Mouse (Mus musculus) bone marrow macrophage, adult 2 months (primary cell): Measurements from ENCODE around the gene Sbf1. TPM values are rescaled to one million over a fixed set of nuclear protein-coding genes. Genes with fewer than 3 reads are reported as not detected.

Experiments
- H3K27ac ChIP-seq: 2 replicates; pipeline ENCODE4 v1.5.1; 2012; ENCODE audit warnings: low read depth, low read length; ENCODE audit not compliant: insufficient read depth
- H3K4me1 ChIP-seq: 2 replicates; pipeline ENCODE4 v1.6.1; 2012; ENCODE audit warnings: low read length; ENCODE audit not compliant: control insufficient read depth, insufficient read depth
- H3K4me3 ChIP-seq: 2 replicates; pipeline ENCODE4 v1.5.1; 2012; ENCODE audit warnings: mild to moderate bottlenecking, low read length, moderate library complexity; ENCODE audit not compliant: insufficient read depth
- CTCF ChIP-seq: IDR thresholded peaks from 2 replicates; pipeline ENCODE4 v1.5.1; 2012; ENCODE audit warnings: low read depth, mild to moderate bottlenecking, low read length, moderate library complexity
- POLR2A ChIP-seq: IDR thresholded peaks from 2 replicates; pipeline ENCODE4 v1.6.1; 2012; ENCODE audit warnings: mild to moderate bottlenecking, low read depth, low read length, borderline replicate concordance
- polyA plus RNA-seq: library from polyadenylated mRNA; stranded (reverse); fragments of >200 nt; gene quantifications from 2 replicates; pipeline ENCODE4 v1.2.4, GENCODE M21; 2012; ENCODE audit not compliant: missing spikeins, insufficient read depth, insufficient read length

The Sbf1 gene
- 71.1 and 79.8 TPM in 2 replicates for polyA plus RNA-seq

- peaks cover 31% of the 10 kb centered on the region for H3K4me1 ChIP-seq
- TF ChIP-seq POLR2A (no peak), CTCF (no peak)
- H3K27ac ChIP-seq: peak within 1 kb of the TSS; percentile 47; the same call in 1 of the 2 replicates
Measured at GRCm38 (mm10) chr15:89315190-89315731, at the start of gene Sbf1. Gene Sbf1, minus strand, starts transcription at chr15:89315311.

GRCm38 (mm10) chr15:89363051-89363450, 47.9 kb upstream of the Sbf1 start:
- H3K27ac ChIP-seq: no peak overlapping the region
- H3K4me1 ChIP-seq: peaks cover 16% of the 10 kb centered on the region
- no peak overlapping the region for H3K4me3 ChIP-seq
- TF ChIP-seq POLR2A (no peak), CTCF (no peak)

More at GRCm38 (mm10) chr15:89315190-89315731, at the start of gene Sbf1:
- peak within 1 kb of the TSS; percentile 94 for H3K4me3 ChIP-seq

- no peak for TF ChIP-seq CTCF
- no peak for TF ChIP-seq POLR2A
- H3K27ac ChIP-seq: no peak overlapping the region
- no peak overlapping the region for H3K4me3 ChIP-seq
- H3K4me1 ChIP-seq: peaks cover 25% of the 10 kb centered on the region
Measured at GRCm38 (mm10) chr15:89358784-89359183, 43.7 kb upstream of the Sbf1 start.

GRCm38 (mm10) chr15:89356372-89356771, 41.3 kb upstream of the Sbf1 start:
- Histone ChIP-seq H3K4me3 (peak overlapping the region; percentile 93), H3K4me1 (peaks cover 25% of the 10 kb centered on the region), H3K27ac (peak overlapping the region; percentile 66)
- TF ChIP-seq POLR2A: no peak
- no peak for TF ChIP-seq CTCF

GRCm38 (mm10) chr15:89355241-89356187, 40.4 kb upstream of the Sbf1 start, which contains the start of the genes Lmf2 and Ncaph2:
Gene Lmf2, minus strand, starts transcription at chr15:89355659.
Gene Ncaph2, plus strand, starts transcription at chr15:89355719.
- TF ChIP-seq POLR2A: peak; percentile 45; the same call in 1 of the 2 replicates
- TF ChIP-seq CTCF: no peak
- Histone ChIP-seq H3K4me1 (peaks cover 25% of the 10 kb centered on the region), H3K27ac (peak within 1 kb of the TSS; percentile 66), H3K4me3 (peak within 1 kb of the TSS; percentile 93)

- Histone ChIP-seq H3K4me3 (peak overlapping the region; percentile 83), H3K27ac (no peak overlapping the region), H3K4me1 (peaks cover 17% of the 10 kb centered on the region)
- TF ChIP-seq CTCF: no peak
- no peak for TF ChIP-seq POLR2A
Measured at GRCm38 (mm10) chr15:89354455-89354854, 39.3 kb upstream of the Sbf1 start.

- peaks cover 12% of the 10 kb centered on the region for H3K4me1 ChIP-seq
- H3K4me3 ChIP-seq: no peak overlapping the region
- no peak for TF ChIP-seq CTCF
- TF ChIP-seq POLR2A: no peak
- H3K27ac ChIP-seq: no peak overlapping the region
Measured at GRCm38 (mm10) chr15:89353837-89354236, 38.7 kb upstream of the Sbf1 start.

GRCm38 (mm10) chr15:89352795-89353194, 37.7 kb upstream of the Sbf1 start:
- H3K4me3 ChIP-seq: no peak overlapping the region
- peaks cover 8% of the 10 kb centered on the region; the same call in 1 of the 2 replicates for H3K4me1 ChIP-seq
- TF ChIP-seq POLR2A (no peak), CTCF (no peak)
- no peak overlapping the region for H3K27ac ChIP-seq

- TF ChIP-seq POLR2A (no peak), CTCF (no peak)
- H3K4me1 ChIP-seq: peaks cover 6% of the 10 kb centered on the region; the same call in 1 of the 2 replicates
- H3K4me3 ChIP-seq: no peak overlapping the region
Measured at GRCm38 (mm10) chr15:89352054-89352453, 36.9 kb upstream of the Sbf1 start.

GRCm38 (mm10) chr15:89351302-89351701, 36.2 kb upstream of the Sbf1 start:
- TF ChIP-seq CTCF (no peak), POLR2A (no peak)
- Histone ChIP-seq H3K27ac (no peak overlapping the region), H3K4me1 (peaks cover 6% of the 10 kb centered on the region; the same call in 1 of the 2 replicates), H3K4me3 (no peak overlapping the region)

More at GRCm38 (mm10) chr15:89352054-89352453, 36.9 kb upstream of the Sbf1 start:
- H3K27ac ChIP-seq: no peak overlapping the region
